Mouse (Mus musculus): Measurements from ENCODE around the gene Kif5a.

DNA sequence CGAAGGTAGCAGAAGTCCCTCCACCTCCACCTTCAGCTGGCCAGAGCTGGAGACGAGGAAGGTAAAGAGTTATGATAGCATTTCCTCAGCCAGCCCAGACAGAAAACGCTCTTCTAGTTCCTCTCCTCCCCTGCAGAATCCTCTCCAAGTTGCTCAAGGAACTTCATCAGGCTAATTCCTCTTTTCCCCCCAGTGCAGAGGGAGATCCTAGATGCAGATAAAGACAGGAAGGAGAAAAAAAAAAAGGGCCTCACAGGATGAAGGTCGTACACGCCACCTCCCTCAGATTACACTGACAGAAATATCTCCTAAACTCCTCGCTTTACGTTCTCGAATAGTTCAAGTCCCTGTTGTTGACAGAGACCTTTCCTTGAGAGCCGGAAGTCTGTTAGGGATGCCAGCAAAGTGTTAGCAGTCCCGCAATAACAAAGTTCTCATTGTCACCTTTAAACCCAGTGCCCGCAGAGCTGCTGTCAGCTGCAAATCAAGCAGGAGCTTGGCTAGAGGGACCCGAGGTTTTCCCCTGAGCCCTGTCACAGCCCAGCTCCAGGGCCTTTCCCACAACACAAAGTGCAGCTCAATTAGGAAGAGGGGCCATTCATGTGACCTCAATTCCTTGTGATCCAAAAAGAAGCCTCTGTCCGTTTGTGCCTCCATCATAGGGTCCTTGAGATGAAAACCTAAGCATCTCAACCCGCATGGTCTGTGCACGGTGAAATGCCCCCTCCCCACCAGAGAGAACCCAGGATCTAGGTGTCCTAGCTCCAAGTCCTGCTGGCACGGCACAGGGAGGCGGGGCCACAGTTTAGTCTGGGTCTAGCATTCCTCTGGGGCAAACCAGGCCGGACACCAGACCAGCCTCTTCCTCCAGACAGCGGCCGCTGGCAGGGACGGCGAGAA is 68.5 kb downstream of the Kif5a start:
- TF ChIP-seq CTCF (IDR thresholded peaks at IDR 0.05; ENCODE audit: control insufficient read depth, insufficient read depth, insufficient read length) (no peak), USF1 (IDR thresholded peaks at IDR 0.05; ENCODE audit: low read depth) (no peak), MAX (IDR thresholded peaks at IDR 0.05) (no peak), CEBPB (IDR thresholded peaks at IDR 0.05; ENCODE audit: low read depth) (no peak), MYOD1 (IDR thresholded peaks at IDR 0.05; ENCODE audit: control insufficient read depth, insufficient read length, low read depth) (no peak), MYOG (IDR thresholded peaks at IDR 0.05; ENCODE audit: control insufficient read depth, extremely low read depth, insufficient read length) (no peak), FOSL1 (IDR thresholded peaks at IDR 0.05; ENCODE audit: insufficient read depth, low read length, poor library complexity, severe bottlenecking) (no peak)

Measured in C2C12 (cell line).